Mouse (Mus musculus): ENCODE measurements around the gene Gusb. TPM values are rescaled to one million over a fixed set of nuclear protein-coding genes. Genes with fewer than 3 reads are reported as not detected.

Gene Gusb
- polyA plus RNA-seq, 1 experiment from 2014 or later, result 29.6 TPM

GRCm38 (mm10) chr5:130021361-130021966, 18.6 kb upstream of the Gusb start:
- Histone ChIP-seq H3K4me1 (peaks cover 4% of the 10 kb centered on the region; the same call in 1 of the 2 replicates), H3K27me3 (replicated peaks) (no peaks in the 10 kb centered on the region; the same call in 1 of the 2 replicates), H3K4me2 (replicated peaks) (no peak overlapping the region), H3K4me3 (no peak overlapping the region), H3K9me3 (no peaks in the 10 kb centered on the region), H3K27ac (no peak overlapping the region), H3K9ac (no peak overlapping the region), H3K36me3 (0 out of 2 replicates have a peak, but pooled peaks cover 2% of the 10 kb centered on the region)
- ATAC-seq (ENCODE audit: low FRiP score, low read depth), result no peak
- 76% methylated on average over 5 of the region's 5 CpGs for WGBS

DNA sequence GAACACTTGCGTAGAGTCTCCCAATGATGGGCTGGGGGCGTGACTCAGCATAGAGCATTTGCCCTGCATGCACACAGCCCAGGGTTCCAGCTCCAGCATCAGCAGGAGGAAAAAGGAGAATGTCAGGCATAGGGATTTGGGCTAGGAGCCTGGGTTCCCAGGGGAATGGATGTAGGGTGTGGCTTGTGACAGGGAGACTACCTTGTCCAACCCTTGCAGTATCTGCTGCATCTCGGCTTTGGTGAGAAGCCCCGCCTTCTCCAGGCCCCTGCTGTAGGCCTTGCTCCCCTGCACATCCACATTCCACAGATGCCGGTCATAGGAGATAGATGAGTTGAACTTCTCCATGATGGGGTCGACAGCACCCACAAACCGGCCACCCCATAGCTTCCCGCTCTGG, 16.6 kb upstream of the Gusb start:
- Histone ChIP-seq H3K4me2 (replicated peaks) (no peak overlapping the region), H3K27ac (no peak overlapping the region), H3K27me3 (replicated peaks) (no peaks in the 10 kb centered on the region), H3K4me1 (peaks cover 2% of the 10 kb centered on the region; the same call in 1 of the 2 replicates), H3K9me3 (no peaks in the 10 kb centered on the region), H3K9ac (no peak overlapping the region), H3K36me3 (peaks cover 18% of the 10 kb centered on the region; the same call in 1 of the 2 replicates), H3K4me3 (no peak overlapping the region)
- ATAC-seq (ENCODE audit: low FRiP score, low read depth), result no peak
- 80% methylated on average over 8 of the region's 8 CpGs for WGBS

DNA sequence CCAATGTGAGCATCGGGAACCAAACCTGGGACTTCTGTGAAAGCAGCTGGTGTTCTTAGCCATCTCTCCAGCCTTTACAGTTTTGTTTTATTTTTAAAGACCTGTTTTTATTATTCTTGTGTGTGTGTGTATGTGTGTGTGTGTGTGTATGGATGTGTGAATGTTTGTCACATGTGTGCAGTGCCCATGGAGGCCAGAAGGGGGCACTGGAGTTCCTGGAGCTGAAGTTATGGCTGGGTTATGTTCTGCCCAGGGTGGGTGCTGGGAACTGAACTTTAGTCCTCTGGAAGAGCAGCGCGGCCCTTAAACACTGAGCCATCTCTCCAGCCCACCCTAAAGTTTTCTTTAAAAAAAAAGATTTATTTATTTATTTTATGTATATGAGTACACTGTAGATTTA, 12.3 kb upstream of the Gusb start:
- no peaks in the 10 kb centered on the region for H3K27me3 ChIP-seq (replicated peaks)
- H3K4me1 ChIP-seq, result no peaks in the 10 kb centered on the region
- H3K27ac ChIP-seq, result no peak overlapping the region
- 100% methylated on average over 3 of the region's 3 CpGs for WGBS
- ATAC-seq (ENCODE audit: low FRiP score, low read depth), result no peak
- H3K36me3 ChIP-seq, result peaks cover 32% of the 10 kb centered on the region
- H3K9ac ChIP-seq, result no peak overlapping the region
- H3K4me3 ChIP-seq, result no peak overlapping the region
- no peak overlapping the region for H3K4me2 ChIP-seq (replicated peaks)
- H3K9me3 ChIP-seq, result peaks cover 16% of the 10 kb centered on the region; the same call in 1 of the 2 replicates

- WGBS, result 92% methylated on average over 5 of the region's 5 CpGs
Measured at GRCm38 (mm10) chr5:130010961-130011360, 8.1 kb upstream of the Gusb start.

GRCm38 (mm10) chr5:130009784-130010183, 6.9 kb upstream of the Gusb start:
- no peak overlapping the region for H3K4me3 ChIP-seq
- no peak overlapping the region for H3K27ac ChIP-seq
- 98% methylated on average over 4 of the region's 4 CpGs for WGBS
- peaks cover 27% of the 10 kb centered on the region; the same call in 1 of the 2 replicates for H3K9me3 ChIP-seq
- peaks cover 17% of the 10 kb centered on the region for H3K36me3 ChIP-seq
- no peaks in the 10 kb centered on the region for H3K27me3 ChIP-seq (replicated peaks)
- ATAC-seq (ENCODE audit: low FRiP score, low read depth), result no peak
- H3K4me2 ChIP-seq (replicated peaks), result no peak overlapping the region
- no peaks in the 10 kb centered on the region for H3K4me1 ChIP-seq
- H3K9ac ChIP-seq, result no peak overlapping the region

More at GRCm38 (mm10) chr5:130010961-130011360, 8.1 kb upstream of the Gusb start:
- H3K9me3 ChIP-seq, result peaks cover 17% of the 10 kb centered on the region; the same call in 1 of the 2 replicates
- no peaks in the 10 kb centered on the region for H3K27me3 ChIP-seq (replicated peaks)
- no peak overlapping the region for H3K4me3 ChIP-seq
- H3K9ac ChIP-seq, result no peak overlapping the region
- H3K4me1 ChIP-seq, result no peaks in the 10 kb centered on the region
- no peak overlapping the region for H3K27ac ChIP-seq
- peaks cover 24% of the 10 kb centered on the region for H3K36me3 ChIP-seq
- no peak overlapping the region for H3K4me2 ChIP-seq (replicated peaks)
- ATAC-seq (ENCODE audit: low FRiP score, low read depth), result no peak

DNA sequence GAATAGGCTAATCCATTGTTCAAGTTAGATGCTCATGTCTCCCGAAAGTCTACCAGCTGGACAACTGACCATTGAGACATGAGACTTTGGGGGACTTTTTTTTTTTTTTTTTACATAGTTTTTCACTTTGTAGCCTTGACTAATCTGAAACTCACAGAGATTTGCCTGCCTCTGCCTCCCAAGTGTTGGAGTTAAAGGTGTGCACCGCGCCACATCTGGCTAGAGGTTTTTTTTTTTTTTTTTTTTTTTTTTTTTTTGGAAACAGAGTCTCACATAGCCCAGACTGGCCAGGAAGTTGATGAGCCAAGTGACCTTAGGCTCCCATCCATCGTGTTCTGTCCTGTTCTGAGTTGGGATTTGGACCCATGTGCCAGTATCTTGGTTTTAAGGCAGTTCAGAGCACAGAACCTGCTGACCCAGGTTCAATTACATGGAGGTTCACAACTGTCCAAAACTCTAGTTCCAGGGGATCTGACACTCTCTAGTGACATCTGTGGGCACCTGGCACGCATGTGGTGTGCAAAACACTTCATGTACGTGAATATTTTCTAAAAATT, 5.3 kb upstream of the Gusb start:
- Histone ChIP-seq H3K4me2 (replicated peaks) (no peak overlapping the region), H3K27ac (no peak overlapping the region), H3K4me1 (0 out of 2 replicates have a peak, but pooled peaks cover 2% of the 10 kb centered on the region), H3K36me3 (peaks cover 13% of the 10 kb centered on the region), H3K27me3 (replicated peaks) (no peaks in the 10 kb centered on the region), H3K4me3 (no peak overlapping the region), H3K9ac (no peak overlapping the region), H3K9me3 (peaks cover 28% of the 10 kb centered on the region; the same call in 1 of the 2 replicates)
- whole genome bisulfite sequencing, result 80% methylated on average over 6 of the region's 6 CpGs
- no peak for ATAC-seq (ENCODE audit: low FRiP score, low read depth)

DNA sequence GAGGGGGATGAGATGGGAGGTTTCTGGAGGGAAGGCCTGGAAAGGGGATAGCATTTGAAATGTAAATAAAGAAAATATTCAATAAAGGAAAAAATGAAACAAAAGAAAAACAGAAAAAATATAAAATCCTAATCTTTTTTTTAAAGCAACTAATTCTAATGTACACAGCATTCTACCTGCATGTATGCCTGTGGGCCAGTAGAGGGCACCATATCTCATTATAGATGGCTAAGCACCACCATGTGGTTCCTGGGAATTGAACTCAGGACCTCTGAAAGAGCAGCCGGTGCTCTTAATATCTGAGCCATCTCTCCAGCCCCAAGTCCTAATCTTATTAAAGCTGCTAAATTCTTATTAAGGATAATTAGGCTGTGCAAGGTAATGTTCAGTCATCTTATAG, 4.5 kb upstream of the Gusb start:
- Histone ChIP-seq H3K9ac (no peak overlapping the region), H3K36me3 (peaks cover 13% of the 10 kb centered on the region), H3K27ac (no peak overlapping the region), H3K4me3 (no peak overlapping the region), H3K9me3 (peaks cover 28% of the 10 kb centered on the region; the same call in 1 of the 2 replicates), H3K4me2 (replicated peaks) (no peak overlapping the region), H3K27me3 (replicated peaks) (no peaks in the 10 kb centered on the region), H3K4me1 (peaks cover 9% of the 10 kb centered on the region; the same call in 1 of the 2 replicates)
- WGBS, result 90% methylated on average over 1 of the region's 1 CpGs
- no peak for ATAC-seq (ENCODE audit: low FRiP score, low read depth)

DNA sequence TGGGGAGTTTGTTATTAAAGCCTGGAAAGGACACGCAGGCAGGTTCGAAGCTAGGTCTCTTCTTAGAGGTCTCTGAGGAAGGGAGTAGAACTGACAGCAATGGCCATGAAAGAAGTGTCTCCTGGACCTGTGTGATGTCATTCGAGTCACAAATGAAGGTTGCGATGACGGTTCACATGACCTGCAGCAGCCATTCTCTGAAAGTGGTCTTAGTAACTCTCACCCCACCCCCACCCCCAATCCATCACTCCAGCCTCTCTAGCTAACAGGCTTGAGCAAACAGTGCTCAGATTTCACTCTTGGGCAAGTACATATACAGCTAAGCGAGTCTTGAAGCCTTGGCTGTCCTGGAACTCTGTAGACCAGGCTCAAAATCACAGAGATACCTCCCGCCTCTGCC, 380 bp upstream of the Gusb start:
- WGBS, result 58% methylated on average over 7 of the region's 7 CpGs
- Histone ChIP-seq H3K36me3 (no peaks in the 10 kb centered on the region), H3K9me3 (0 out of 2 replicates have a peak, but pooled peaks cover 11% of the 10 kb centered on the region), H3K4me2 (replicated peaks) (peak overlapping the region; percentile 77), H3K27me3 (replicated peaks) (no peaks in the 10 kb centered on the region), H3K9ac (no peak overlapping the region), H3K27ac (no peak overlapping the region), H3K4me1 (peaks cover 10% of the 10 kb centered on the region; the same call in 1 of the 2 replicates), H3K4me3 (no peak overlapping the region)
- no peak; the same call in 1 of the 2 replicates for ATAC-seq (ENCODE audit: low FRiP score, low read depth)

DNA sequence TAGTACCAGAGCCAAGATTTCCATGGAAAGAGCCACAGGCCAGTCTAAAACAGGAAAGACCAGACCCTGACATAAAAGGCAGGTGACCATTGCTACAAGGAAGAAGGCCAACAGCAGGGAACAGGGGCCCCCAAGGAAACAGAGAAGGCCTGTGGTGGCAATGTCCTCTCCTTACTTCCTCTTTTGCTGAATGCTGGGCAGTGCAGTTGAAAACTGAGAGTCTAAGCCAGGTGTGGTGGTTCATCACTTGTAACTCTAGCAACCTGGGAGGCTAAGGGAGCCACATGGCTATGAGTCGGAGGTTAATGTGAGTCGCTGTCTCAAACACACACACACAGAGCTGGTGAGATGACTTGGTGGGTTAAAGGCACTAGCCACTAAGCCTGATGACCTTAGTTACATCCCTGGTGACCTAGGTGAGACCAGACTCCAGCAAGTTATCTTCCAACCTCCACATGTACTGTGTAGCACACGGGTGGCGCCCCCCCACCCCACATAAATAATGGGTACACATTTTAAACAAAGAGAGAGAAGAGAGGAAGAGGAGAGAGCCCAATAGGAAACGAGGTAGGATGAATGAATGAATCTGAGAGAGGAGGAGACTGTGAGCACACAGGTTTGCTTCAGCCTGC, 1.4 kb downstream of the Gusb start:
- H3K9me3 ChIP-seq, result 0 out of 2 replicates have a peak, but pooled peaks cover 11% of the 10 kb centered on the region
- H3K27ac ChIP-seq, result no peak overlapping the region
- 75% methylated on average over 5 of the region's 5 CpGs for WGBS
- no peaks in the 10 kb centered on the region for H3K36me3 ChIP-seq
- no peaks in the 10 kb centered on the region for H3K27me3 ChIP-seq (replicated peaks)
- H3K4me2 ChIP-seq (replicated peaks), result peak overlapping the region; percentile 77
- no peak overlapping the region for H3K4me3 ChIP-seq
- H3K9ac ChIP-seq, result no peak overlapping the region
- peaks cover 10% of the 10 kb centered on the region; the same call in 1 of the 2 replicates for H3K4me1 ChIP-seq
- ATAC-seq (ENCODE audit: low FRiP score, low read depth), result no peak

DNA sequence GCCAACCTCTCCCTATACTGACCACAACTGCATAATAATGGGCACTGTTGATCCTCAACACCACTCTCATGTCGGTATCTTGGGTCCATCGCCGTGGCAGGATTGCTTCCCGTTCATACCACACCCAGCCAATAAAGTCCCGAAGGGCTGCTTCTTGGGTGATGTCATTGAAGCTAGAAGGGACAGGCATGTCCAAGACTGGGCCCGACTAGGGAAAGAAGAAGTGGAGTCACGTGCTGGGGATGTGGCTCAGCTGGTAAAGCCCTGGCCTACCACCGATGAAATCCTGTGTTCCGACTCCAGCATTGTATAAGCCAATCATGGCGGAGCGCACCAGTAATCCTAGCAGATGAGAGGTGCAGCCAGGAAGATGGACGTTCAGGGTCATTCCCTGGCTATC, 2.1 kb downstream of the Gusb start:
- no peaks in the 10 kb centered on the region for H3K36me3 ChIP-seq
- no peak overlapping the region for H3K4me3 ChIP-seq
- H3K27ac ChIP-seq, result no peak overlapping the region
- H3K27me3 ChIP-seq (replicated peaks), result no peaks in the 10 kb centered on the region
- peaks cover 10% of the 10 kb centered on the region; the same call in 1 of the 2 replicates for H3K4me1 ChIP-seq
- no peak overlapping the region for H3K4me2 ChIP-seq (replicated peaks)
- H3K9me3 ChIP-seq, result 0 out of 2 replicates have a peak, but pooled peaks cover 11% of the 10 kb centered on the region
- H3K9ac ChIP-seq, result no peak overlapping the region
- no peak for ATAC-seq (ENCODE audit: low FRiP score, low read depth)
- 92% methylated on average over 12 of the region's 12 CpGs for WGBS

GRCm38 (mm10) chr5:129999097-129999496, 3.8 kb downstream of the Gusb start:
- ATAC-seq (ENCODE audit: low FRiP score, low read depth), result no peak

DNA sequence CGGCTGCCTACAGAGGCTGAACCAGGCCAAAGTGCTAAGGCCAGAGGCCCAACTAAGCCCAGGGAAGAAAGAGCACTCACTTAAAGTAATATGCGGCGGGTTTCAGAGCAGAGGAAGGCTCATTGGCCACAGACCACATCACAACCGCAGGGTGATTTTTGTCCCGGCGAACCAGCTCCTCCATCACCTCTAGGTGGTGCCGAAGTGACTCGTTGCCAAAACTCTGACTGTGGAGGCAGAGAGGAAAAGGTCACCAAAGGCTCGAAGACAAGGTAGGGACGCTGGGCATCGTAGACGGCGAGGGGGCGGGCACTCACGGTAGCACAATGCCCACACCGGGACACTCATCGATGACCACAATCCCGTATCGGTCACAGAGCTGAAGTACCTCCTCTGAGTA, 5.1 kb downstream of the Gusb start:
- Histone ChIP-seq H3K9me3 (no peaks in the 10 kb centered on the region), H3K9ac (no peak overlapping the region), H3K4me2 (replicated peaks) (no peak overlapping the region), H3K27ac (no peak overlapping the region), H3K36me3 (no peaks in the 10 kb centered on the region), H3K27me3 (replicated peaks) (no peaks in the 10 kb centered on the region), H3K4me3 (no peak overlapping the region), H3K4me1 (peaks cover 4% of the 10 kb centered on the region; the same call in 1 of the 2 replicates)
- ATAC-seq (ENCODE audit: low FRiP score, low read depth), result no peak
- WGBS, result 72% methylated on average over 19 of the region's 19 CpGs

More at GRCm38 (mm10) chr5:129999097-129999496, 3.8 kb downstream of the Gusb start:
- WGBS, result 40% methylated on average over 4 of the region's 4 CpGs
- H3K4me1 ChIP-seq, result peaks cover 10% of the 10 kb centered on the region; the same call in 1 of the 2 replicates
- no peaks in the 10 kb centered on the region for H3K36me3 ChIP-seq
- no peak overlapping the region for H3K4me2 ChIP-seq (replicated peaks)
- H3K27ac ChIP-seq, result no peak overlapping the region
- no peaks in the 10 kb centered on the region for H3K27me3 ChIP-seq (replicated peaks)
- H3K9ac ChIP-seq, result no peak overlapping the region
- no peaks in the 10 kb centered on the region for H3K9me3 ChIP-seq
- no peak overlapping the region for H3K4me3 ChIP-seq

Measured in neural tube, embryonic 12.5 days (tissue).